Mouse (Mus musculus) spleen, embryonic (tissue): Measurements from ENCODE around the gene Olfm1.

Experiments used
- CTCF ChIA-PET: fragments of 350-600 bp; sonication (Branson Sonifier 250); formaldehyde crosslinking; loops from one replicate; lab custom pipeline; 2022; lab: Charles Lee

Olfm1 gene

GRCm38 (mm10) chr2:28192821-28193689 is at the start of gene Olfm1:
TSS of gene Olfm1 (plus strand) at chr2:28192992.
- CTCF ChIA-PET = no interaction called here

- CTCF ChIA-PET = no interaction called here
Measured at GRCm38 (mm10) chr2:28143417-28144045, 49.3 kb upstream of the Olfm1 start.

- CTCF ChIA-PET = no interaction called here
Measured at GRCm38 (mm10) chr2:28145702-28146101, 47.1 kb upstream of the Olfm1 start.

GRCm38 (mm10) chr2:28146152-28146551 is 46.6 kb upstream of the Olfm1 start:
- CTCF ChIA-PET = no interaction called here

GRCm38 (mm10) chr2:28146685-28147084 is 46.1 kb upstream of the Olfm1 start:
- CTCF ChIA-PET = no interaction called here

GRCm38 (mm10) chr2:28147248-28147794 is 45.5 kb upstream of the Olfm1 start:
- CTCF ChIA-PET = no interaction called here

GRCm38 (mm10) chr2:28149688-28150087 is 43.1 kb upstream of the Olfm1 start:
- CTCF ChIA-PET = no interaction called here

GRCm38 (mm10) chr2:28160568-28160967 is 32.2 kb upstream of the Olfm1 start:
- CTCF ChIA-PET = no interaction called here

GRCm38 (mm10) chr2:28165570-28165969 is 27.2 kb upstream of the Olfm1 start:
- CTCF ChIA-PET = no interaction called here

- CTCF ChIA-PET = no interaction called here
Measured at GRCm38 (mm10) chr2:28169336-28169735, 23.5 kb upstream of the Olfm1 start.

- CTCF ChIA-PET = no interaction called here
Measured at GRCm38 (mm10) chr2:28171962-28172361, 20.8 kb upstream of the Olfm1 start.

GRCm38 (mm10) chr2:28173225-28174141 is 19.3 kb upstream of the Olfm1 start:
- CTCF ChIA-PET = no interaction called here

- CTCF ChIA-PET = no interaction called here
Measured at GRCm38 (mm10) chr2:28174441-28174840, 18.4 kb upstream of the Olfm1 start.

- CTCF ChIA-PET = no interaction called here
Measured at GRCm38 (mm10) chr2:28178600-28178999, 14.2 kb upstream of the Olfm1 start.

- CTCF ChIA-PET = no interaction called here
Measured at GRCm38 (mm10) chr2:28180053-28180452, 12.7 kb upstream of the Olfm1 start.

GRCm38 (mm10) chr2:28188398-28188944 is 4.3 kb upstream of the Olfm1 start:
- CTCF ChIA-PET = no interaction called here

- CTCF ChIA-PET = no interaction called here
Measured at GRCm38 (mm10) chr2:28193690-28194087, 897 bp downstream of the Olfm1 start.

GRCm38 (mm10) chr2:28194962-28195617 is 2.3 kb downstream of the Olfm1 start:
- CTCF ChIA-PET = no interaction called here

GRCm38 (mm10) chr2:28195726-28196125 is 2.9 kb downstream of the Olfm1 start:
- CTCF ChIA-PET = no interaction called here

- CTCF ChIA-PET = no interaction called here
Measured at GRCm38 (mm10) chr2:28201441-28201841, 8.6 kb downstream of the Olfm1 start.

- CTCF ChIA-PET = interaction anchor here (1.7 kb wide), 1 partner anchor 214 kb away, joined by 7 read pairs; no protein-coding TSS in a partner anchor
Measured at GRCm38 (mm10) chr2:28204167-28204566, 11.4 kb downstream of the Olfm1 start.
